Mouse (Mus musculus) bone marrow macrophage, adult 2 months (primary cell): ENCODE measurements around the gene Wbp2.

Source experiments
- CTCF ChIP-seq: IDR thresholded peaks from 2 replicates; pipeline ENCODE4 v1.5.1; 2012; ENCODE audit warnings: low read depth, mild to moderate bottlenecking, low read length, moderate library complexity
- POLR2A ChIP-seq: IDR thresholded peaks from 2 replicates; pipeline ENCODE4 v1.6.1; 2012; ENCODE audit warnings: mild to moderate bottlenecking, low read depth, low read length, borderline replicate concordance

DNA sequence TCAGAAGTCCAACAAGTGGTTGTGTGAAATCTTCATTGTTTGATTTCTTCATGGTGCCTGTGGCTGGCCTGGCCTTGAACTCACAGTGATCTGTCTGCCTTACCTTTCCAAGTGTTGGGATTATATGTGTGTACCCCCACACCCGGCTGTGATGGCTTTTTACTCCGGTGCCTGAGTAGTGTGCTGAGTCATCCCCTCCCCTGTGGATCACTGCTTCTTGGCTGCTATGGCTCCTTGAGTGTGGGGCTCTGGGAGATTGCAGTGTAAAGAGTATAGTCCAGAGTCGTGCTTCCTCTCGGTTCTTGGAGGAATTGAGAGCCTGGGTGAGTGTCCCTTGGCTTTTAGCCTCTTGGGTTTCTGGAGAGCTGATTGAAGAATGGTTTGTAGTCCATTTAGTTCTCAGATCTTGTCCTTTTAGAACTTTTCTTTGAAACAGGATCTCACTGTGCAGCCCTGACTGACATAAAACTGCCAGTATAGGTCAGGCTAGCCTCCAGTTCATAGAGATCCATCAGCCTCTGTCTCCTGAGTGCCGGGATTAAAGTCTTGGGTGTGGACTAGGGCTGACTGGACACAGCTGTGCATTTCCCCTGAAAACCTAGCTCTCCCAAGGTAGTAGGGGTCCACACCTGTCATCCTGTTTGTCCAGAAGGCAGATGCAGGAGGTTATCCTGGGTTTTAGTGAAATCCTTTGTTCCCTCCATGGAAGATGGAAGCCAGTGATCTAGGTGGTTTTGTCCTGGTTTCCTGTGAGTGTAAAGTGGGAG is 44.2 kb downstream of the Wbp2 start:
- TF ChIP-seq CTCF (no peak), POLR2A (no peak)
